Mouse (Mus musculus) kidney, postnatal 0 days (tissue): ENCODE results near the gene Tdrd6. TPM values are rescaled to one million over a fixed set of nuclear protein-coding genes. Genes with fewer than 3 reads are reported as not detected.

ENCODE experiments used
- ATAC-seq: fragments of 200-750 bp; cut with Nextera tagmentation; replicated peaks from 2 replicates; pipeline ENCODE4 v1.8.0; 2017; ENCODE audit warnings: low read depth, moderate number of reproducible peaks, moderate TSS enrichment, moderate library complexity; ENCODE audit not compliant: low FRiP score
- DNase-seq: peaks from one replicate; pipeline ENCODE4 v3.0.0-alpha.2; 2016; ENCODE audit warnings: low spot score
- H3K27ac ChIP-seq: fragments of 300-500 bp; sonication (generic); 2 replicates; pipeline ENCODE4 v1.5.1; 2014; ENCODE audit warnings: mild to moderate bottlenecking
- H3K27me3 ChIP-seq: fragments of 300-500 bp; sonication (generic); 2 replicates; pipeline ENCODE4 v1.6.1; 2014; ENCODE audit warnings: low read length, mixed read lengths; ENCODE audit not compliant: insufficient read depth
- H3K36me3 ChIP-seq: fragments of 300-500 bp; sonication (generic); 2 replicates; pipeline ENCODE4 v1.6.1; 2014; ENCODE audit warnings: low read length, mixed read lengths; ENCODE audit not compliant: insufficient read depth
- H3K4me1 ChIP-seq: fragments of 300-500 bp; sonication (generic); replicated peaks from 2 replicates; pipeline ENCODE4 v1.6.1; 2014; ENCODE audit warnings: antibody characterized with exemption, low read length, mixed read lengths; ENCODE audit not compliant: insufficient read depth
- H3K4me2 ChIP-seq: fragments of 300-500 bp; sonication (generic); 2 replicates; pipeline ENCODE4 v1.6.1; 2014; ENCODE audit warnings: mild to moderate bottlenecking, low read length, moderate library complexity, mixed read lengths
- H3K4me3 ChIP-seq: fragments of 300-500 bp; sonication (generic); replicated peaks from 2 replicates; pipeline ENCODE4 v1.5.1; 2014; ENCODE audit warnings: low read depth, low read length
- H3K9ac ChIP-seq: fragments of 300-500 bp; sonication (generic); 2 replicates; pipeline ENCODE4 v1.6.1; 2014; ENCODE audit warnings: low read depth, low read length
- H3K9me3 ChIP-seq: fragments of 300-500 bp; sonication (generic); replicated peaks from 2 replicates; pipeline ENCODE4 v1.6.1; 2016; ENCODE audit warnings: low read length, inconsistent platforms, mixed read lengths
- CTCF ChIP-seq: IDR thresholded peaks from 2 replicates; pipeline ENCODE4 v1.5.1; 2016; ENCODE audit warnings: antibody characterized with exemption, low read depth, mild to moderate bottlenecking, moderate library complexity
- WGBS: fragments of 180-500 bp; shearing (Covaris S2); extraction: QIAGEN DNeasy Blood & Tissue Kit; methylation state at CpG from one replicate; pipeline ENCODE4 v1.1.7; 2014; 5-methylcytosine and 5-hydroxymethylcytosine counted together
- polyA plus RNA-seq: library from polyadenylated mRNA; unstranded; fragments of >200 nt; fragmentation: Nextera tagmentation; extraction: Ambion mirVana; gene quantifications from 2 replicates; pipeline ENCODE4 v1.2.1, GENCODE M21; 2015

Tdrd6 gene
- polyA plus RNA-seq, 1 experiment from 2014 or later = 0.58 TPM

DNA sequence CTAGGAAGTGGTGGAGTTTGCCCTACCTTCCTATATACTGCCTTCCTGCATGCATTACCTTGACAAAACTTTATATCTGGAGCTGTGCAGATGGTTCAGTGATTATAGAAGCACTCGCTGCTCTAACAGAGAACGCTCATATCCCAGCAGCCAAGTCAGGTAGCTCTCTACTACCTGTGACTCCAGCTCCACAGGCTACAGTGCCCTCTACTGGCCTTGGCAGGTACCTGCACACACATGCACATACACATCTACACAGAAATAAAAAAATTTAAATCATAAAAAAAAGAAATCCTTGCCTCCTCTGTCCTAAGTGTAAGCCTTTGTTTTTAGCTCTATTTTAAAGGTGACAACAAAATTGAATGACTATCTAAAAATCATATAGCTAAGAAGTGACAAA is 32.4 kb downstream of the Tdrd6 start:
- ATAC-seq (no peak), DNase-seq (no peak)
- Histone ChIP-seq H3K9me3 (no peaks in the 10 kb centered on the region), H3K9ac (no peak overlapping the region), H3K36me3 (0 out of 2 replicates have a peak, but pooled peaks cover 4% of the 10 kb centered on the region), H3K4me2 (no peak overlapping the region), H3K27ac (no peak overlapping the region), H3K27me3 (no peaks in the 10 kb centered on the region), H3K4me3 (no peak overlapping the region), H3K4me1 (no peaks in the 10 kb centered on the region)
- peak; percentile 40; the same call in 1 of the 2 replicates for TF ChIP-seq CTCF
- 95% methylated on average over 2 of the region's 2 CpGs for WGBS

DNA sequence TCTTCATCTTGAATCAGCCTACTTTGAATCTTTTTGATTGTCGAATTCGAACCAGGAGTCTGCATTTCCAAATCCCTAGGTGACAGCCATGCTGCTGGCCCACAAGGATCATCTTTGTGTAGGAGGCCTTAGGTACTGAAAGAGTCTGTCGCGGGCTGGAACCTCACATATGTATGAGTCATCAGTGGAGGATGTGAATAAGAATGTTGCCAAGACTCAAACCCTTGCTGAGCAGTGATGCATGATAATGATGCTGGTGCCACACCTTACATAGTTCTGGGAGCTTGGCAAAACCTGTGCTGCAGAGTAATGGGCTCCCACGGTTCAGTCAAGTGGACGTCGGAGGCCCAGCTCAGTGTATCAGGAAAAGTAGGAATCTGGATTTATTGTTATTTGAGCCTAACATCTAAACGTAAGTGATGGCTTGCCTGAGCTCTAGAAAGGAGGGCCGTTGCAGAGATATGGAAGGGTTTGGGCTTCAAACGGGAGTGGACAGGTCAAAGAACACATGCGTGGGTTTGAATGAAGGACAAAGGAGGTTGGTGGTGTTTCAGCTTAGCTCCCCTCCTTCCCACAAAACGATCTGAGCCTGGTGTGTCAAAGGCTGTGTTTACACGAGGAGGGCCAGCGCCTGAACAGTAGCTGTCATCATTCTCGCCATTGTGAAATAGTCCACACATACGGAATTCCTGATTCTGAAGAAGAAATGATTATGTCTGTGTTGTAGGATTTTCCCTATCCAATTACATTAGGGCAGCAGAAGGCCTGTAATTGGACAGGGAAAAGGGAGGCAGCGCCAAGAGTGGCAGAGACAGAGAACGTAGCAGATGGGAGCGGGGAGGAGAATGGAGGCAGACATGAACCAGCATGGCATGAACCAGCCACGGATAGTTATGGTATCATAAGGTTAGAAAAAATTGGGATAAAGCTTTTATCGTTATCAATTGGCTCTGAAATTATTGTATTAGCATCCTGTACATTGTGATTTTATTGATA is 37.5 kb downstream of the Tdrd6 start:
- Histone ChIP-seq H3K4me3 (no peak overlapping the region), H3K9me3 (no peaks in the 10 kb centered on the region), H3K27me3 (no peaks in the 10 kb centered on the region), H3K36me3 (0 out of 2 replicates have a peak, but pooled peaks cover 7% of the 10 kb centered on the region), H3K9ac (no peak overlapping the region), H3K4me2 (no peak overlapping the region), H3K27ac (no peak overlapping the region), H3K4me1 (no peaks in the 10 kb centered on the region)
- TF ChIP-seq CTCF = no peak
- ATAC-seq = no peak
- no peak for DNase-seq
- 76% methylated on average over 21 of the region's 21 CpGs for WGBS

GRCm38 (mm10) chr17:43590531-43590930 is 39.6 kb downstream of the Tdrd6 start:
- no peaks in the 10 kb centered on the region for H3K27me3 ChIP-seq
- H3K4me3 ChIP-seq = no peak overlapping the region
- 88% methylated on average over 5 of the region's 5 CpGs for WGBS
- no peaks in the 10 kb centered on the region for H3K4me1 ChIP-seq
- H3K27ac ChIP-seq = no peak overlapping the region
- 0 out of 2 replicates have a peak, but pooled peaks cover 4% of the 10 kb centered on the region for H3K36me3 ChIP-seq
- H3K9me3 ChIP-seq = no peaks in the 10 kb centered on the region
- no peak overlapping the region for H3K4me2 ChIP-seq
- TF ChIP-seq CTCF = no peak
- ATAC-seq (no peak), DNase-seq (no peak)
- no peak overlapping the region for H3K9ac ChIP-seq

GRCm38 (mm10) chr17:43589750-43590149 is 40.3 kb downstream of the Tdrd6 start:
- no peak overlapping the region for H3K4me3 ChIP-seq
- no peak overlapping the region for H3K9ac ChIP-seq
- TF ChIP-seq CTCF = no peak
- ATAC-seq (no peak), DNase-seq (no peak)
- H3K36me3 ChIP-seq = 0 out of 2 replicates have a peak, but pooled peaks cover 4% of the 10 kb centered on the region
- H3K27ac ChIP-seq = no peak overlapping the region
- no peak overlapping the region for H3K4me2 ChIP-seq
- 91% methylated on average over 6 of the region's 6 CpGs for WGBS
- H3K9me3 ChIP-seq = no peaks in the 10 kb centered on the region
- H3K4me1 ChIP-seq = no peaks in the 10 kb centered on the region
- H3K27me3 ChIP-seq = no peaks in the 10 kb centered on the region

- H3K9ac ChIP-seq = no peak overlapping the region
- no peak overlapping the region for H3K27ac ChIP-seq
- H3K4me1 ChIP-seq = no peaks in the 10 kb centered on the region
- no peaks in the 10 kb centered on the region for H3K27me3 ChIP-seq
- no peak overlapping the region for H3K4me3 ChIP-seq
- no peak for ATAC-seq
- no peak for TF ChIP-seq CTCF
- H3K4me2 ChIP-seq = no peak overlapping the region
- no peaks in the 10 kb centered on the region for H3K9me3 ChIP-seq
- 85% methylated on average over 2 of the region's 2 CpGs for WGBS
- H3K36me3 ChIP-seq = 0 out of 2 replicates have a peak, but pooled peaks cover 4% of the 10 kb centered on the region
- DNase-seq = no peak
These were observed 42.8 kb downstream of the Tdrd6 start for GRCm38 (mm10) chr17:43587278-43587677.

- Histone ChIP-seq H3K4me1 (peaks cover 13% of the 10 kb centered on the region; the same call in 1 of the 2 replicates), H3K4me2 (no peak overlapping the region), H3K9ac (no peak overlapping the region), H3K9me3 (no peaks in the 10 kb centered on the region), H3K4me3 (no peak overlapping the region), H3K27ac (no peak overlapping the region), H3K27me3 (no peaks in the 10 kb centered on the region), H3K36me3 (0 out of 2 replicates have a peak, but pooled peaks cover 4% of the 10 kb centered on the region)
- ATAC-seq (no peak), DNase-seq (peak; percentile 50)
- no peak for TF ChIP-seq CTCF
- WGBS = 45% methylated on average over 7 of the region's 7 CpGs
These were observed 45.3 kb downstream of the Tdrd6 start for GRCm38 (mm10) chr17:43584771-43585170.
